Mouse (Mus musculus): ENCODE measurements around the gene Gm5475. TPM values are rescaled to one million over a fixed set of nuclear protein-coding genes. Genes with fewer than 3 reads are reported as not detected.

The Gm5475 gene
- polyA plus RNA-seq, 1 experiment from 2014 or later, result 0.11 TPM

GRCm38 (mm10) chr15:100395561-100395960 lies 26.4 kb upstream of the Gm5475 start:
- H3K9ac ChIP-seq (ENCODE audit: low read length), result no peak overlapping the region
- H3K36me3 ChIP-seq (ENCODE audit: control insufficient read depth, insufficient read depth, low read length), result peaks cover 19% of the 10 kb centered on the region
- no peaks in the 10 kb centered on the region for H3K4me1 ChIP-seq (replicated peaks; ENCODE audit: control insufficient read depth, insufficient read depth)
- no peak overlapping the region for H3K4me3 ChIP-seq (ENCODE audit: low read depth, low read length)
- peak; percentile 41 for TF ChIP-seq CTCF (IDR thresholded peaks at IDR 0.05; ENCODE audit: low read depth)
- no peak for TF ChIP-seq EP300 (optimal IDR thresholded peaks at IDR 0.05)
- no peaks in the 10 kb centered on the region for H3K9me3 ChIP-seq (ENCODE audit: control insufficient read depth, low read length)
- no peaks in the 10 kb centered on the region for H3K27me3 ChIP-seq (ENCODE audit: control insufficient read depth, insufficient read depth, low read length)
- DNase-seq (ENCODE audit: low spot score), result no peak
- ATAC-seq (ENCODE audit: low FRiP score, low TSS enrichment), result no peak
- H3K27ac ChIP-seq (replicated peaks), result no peak overlapping the region
- H3K4me2 ChIP-seq (replicated peaks; ENCODE audit: low read depth), result no peak overlapping the region
- WGBS, result 99% methylated on average over 3 of the region's 3 CpGs

GRCm38 (mm10) chr15:100400592-100401250 lies 21.2 kb upstream of the Gm5475 start:
- ATAC-seq (ENCODE audit: low FRiP score, low TSS enrichment), result 0 out of 2 replicates have a peak, but pooled peaks have one; percentile 38
- Histone ChIP-seq H3K4me2 (replicated peaks; ENCODE audit: low read depth) (no peak overlapping the region), H3K27ac (replicated peaks) (no peak overlapping the region), H3K4me3 (ENCODE audit: low read depth, low read length) (no peak overlapping the region), H3K27me3 (ENCODE audit: control insufficient read depth, insufficient read depth, low read length) (no peaks in the 10 kb centered on the region), H3K9ac (ENCODE audit: low read length) (no peak overlapping the region), H3K36me3 (ENCODE audit: control insufficient read depth, insufficient read depth, low read length) (peaks cover 25% of the 10 kb centered on the region), H3K9me3 (ENCODE audit: control insufficient read depth, low read length) (no peaks in the 10 kb centered on the region), H3K4me1 (replicated peaks; ENCODE audit: control insufficient read depth, insufficient read depth) (no peaks in the 10 kb centered on the region)
- DNase-seq (ENCODE audit: low spot score), result no peak
- no peak for TF ChIP-seq CTCF (IDR thresholded peaks at IDR 0.05; ENCODE audit: low read depth)
- no peak for TF ChIP-seq EP300 (optimal IDR thresholded peaks at IDR 0.05)
- WGBS, result 80% methylated on average over 16 of the region's 16 CpGs

GRCm38 (mm10) chr15:100401811-100402210 lies 20.1 kb upstream of the Gm5475 start:
- no peak for TF ChIP-seq CTCF (IDR thresholded peaks at IDR 0.05; ENCODE audit: low read depth)
- no peak for TF ChIP-seq EP300 (optimal IDR thresholded peaks at IDR 0.05)
- no peak for DNase-seq (ENCODE audit: low spot score)
- H3K4me2 ChIP-seq (replicated peaks; ENCODE audit: low read depth), result no peak overlapping the region
- no peaks in the 10 kb centered on the region for H3K9me3 ChIP-seq (ENCODE audit: control insufficient read depth, low read length)
- ATAC-seq (ENCODE audit: low FRiP score, low TSS enrichment), result no peak
- no peak overlapping the region for H3K9ac ChIP-seq (ENCODE audit: low read length)
- WGBS, result 92% methylated on average over 4 of the region's 4 CpGs
- peaks cover 22% of the 10 kb centered on the region for H3K36me3 ChIP-seq (ENCODE audit: control insufficient read depth, insufficient read depth, low read length)
- H3K27ac ChIP-seq (replicated peaks), result no peak overlapping the region
- H3K27me3 ChIP-seq (ENCODE audit: control insufficient read depth, insufficient read depth, low read length), result no peaks in the 10 kb centered on the region
- H3K4me3 ChIP-seq (ENCODE audit: low read depth, low read length), result no peak overlapping the region
- no peaks in the 10 kb centered on the region for H3K4me1 ChIP-seq (replicated peaks; ENCODE audit: control insufficient read depth, insufficient read depth)

GRCm38 (mm10) chr15:100402347-100402746 lies 19.6 kb upstream of the Gm5475 start:
- H3K27ac ChIP-seq (replicated peaks), result no peak overlapping the region
- ATAC-seq (ENCODE audit: low FRiP score, low TSS enrichment) (no peak), DNase-seq (ENCODE audit: low spot score) (no peak)
- no peak overlapping the region for H3K4me2 ChIP-seq (replicated peaks; ENCODE audit: low read depth)
- peaks cover 22% of the 10 kb centered on the region for H3K36me3 ChIP-seq (ENCODE audit: control insufficient read depth, insufficient read depth, low read length)
- H3K27me3 ChIP-seq (ENCODE audit: control insufficient read depth, insufficient read depth, low read length), result no peaks in the 10 kb centered on the region
- H3K4me1 ChIP-seq (replicated peaks; ENCODE audit: control insufficient read depth, insufficient read depth), result no peaks in the 10 kb centered on the region
- 77% methylated on average over 14 of the region's 14 CpGs for WGBS
- no peak overlapping the region for H3K9ac ChIP-seq (ENCODE audit: low read length)
- H3K4me3 ChIP-seq (ENCODE audit: low read depth, low read length), result no peak overlapping the region
- TF ChIP-seq EP300 (optimal IDR thresholded peaks at IDR 0.05) (no peak), CTCF (IDR thresholded peaks at IDR 0.05; ENCODE audit: low read depth) (no peak)
- no peaks in the 10 kb centered on the region for H3K9me3 ChIP-seq (ENCODE audit: control insufficient read depth, low read length)

GRCm38 (mm10) chr15:100402798-100403197 lies 19.1 kb upstream of the Gm5475 start:
- TF ChIP-seq EP300 (optimal IDR thresholded peaks at IDR 0.05), result no peak
- TF ChIP-seq CTCF (IDR thresholded peaks at IDR 0.05; ENCODE audit: low read depth), result no peak
- no peak for ATAC-seq (ENCODE audit: low FRiP score, low TSS enrichment)
- H3K4me2 ChIP-seq (replicated peaks; ENCODE audit: low read depth), result no peak overlapping the region
- no peak overlapping the region for H3K9ac ChIP-seq (ENCODE audit: low read length)
- no peaks in the 10 kb centered on the region for H3K27me3 ChIP-seq (ENCODE audit: control insufficient read depth, insufficient read depth, low read length)
- H3K36me3 ChIP-seq (ENCODE audit: control insufficient read depth, insufficient read depth, low read length), result peaks cover 21% of the 10 kb centered on the region
- H3K4me3 ChIP-seq (ENCODE audit: low read depth, low read length), result no peak overlapping the region
- 67% methylated on average over 4 of the region's 4 CpGs for WGBS
- H3K9me3 ChIP-seq (ENCODE audit: control insufficient read depth, low read length), result no peaks in the 10 kb centered on the region
- no peak overlapping the region for H3K27ac ChIP-seq (replicated peaks)
- H3K4me1 ChIP-seq (replicated peaks; ENCODE audit: control insufficient read depth, insufficient read depth), result no peaks in the 10 kb centered on the region
- DNase-seq (ENCODE audit: low spot score), result no peak

GRCm38 (mm10) chr15:100403318-100404000 lies 18.5 kb upstream of the Gm5475 start:
- ATAC-seq (ENCODE audit: low FRiP score, low TSS enrichment), result peak; percentile 35

More at GRCm38 (mm10) chr15:100403318-100404000, 18.5 kb upstream of the Gm5475 start:
- Histone ChIP-seq H3K9me3 (ENCODE audit: control insufficient read depth, low read length) (no peaks in the 10 kb centered on the region), H3K27me3 (ENCODE audit: control insufficient read depth, insufficient read depth, low read length) (no peaks in the 10 kb centered on the region), H3K4me2 (replicated peaks; ENCODE audit: low read depth) (no peak overlapping the region), H3K27ac (replicated peaks) (no peak overlapping the region), H3K4me1 (replicated peaks; ENCODE audit: control insufficient read depth, insufficient read depth) (no peaks in the 10 kb centered on the region), H3K36me3 (ENCODE audit: control insufficient read depth, insufficient read depth, low read length) (peaks cover 18% of the 10 kb centered on the region), H3K4me3 (ENCODE audit: low read depth, low read length) (no peak overlapping the region), H3K9ac (ENCODE audit: low read length) (no peak overlapping the region)
- no peak for TF ChIP-seq CTCF (IDR thresholded peaks at IDR 0.05; ENCODE audit: low read depth)
- no peak for TF ChIP-seq EP300 (optimal IDR thresholded peaks at IDR 0.05)
- DNase-seq (ENCODE audit: low spot score), result peak; percentile 58
- 84% methylated on average over 16 of the region's 16 CpGs for WGBS
